Mouse (Mus musculus) liver, embryonic 13.5 days (tissue): ENCODE results near the gene Igfbp1. TPM values are rescaled to one million over a fixed set of nuclear protein-coding genes. Genes with fewer than 3 reads are reported as not detected.

Source experiments
- ATAC-seq: fragments of 200-750 bp; cut with Nextera tagmentation; 2 replicates; pipeline ENCODE4 v1.8.0; 2017; ENCODE audit warnings: low read depth, mild to moderate bottlenecking, moderate number of reproducible peaks, moderate library complexity
- DNase-seq: peaks from one replicate; pipeline ENCODE4 v3.0.0; 2022
- H3K27ac ChIP-seq: fragments of 300-500 bp; sonication (generic); 2 replicates; pipeline ENCODE4 v1.5.1; 2015; ENCODE audit warnings: moderate library complexity, mild to moderate bottlenecking, inconsistent platforms
- H3K27me3 ChIP-seq: fragments of 300-500 bp; sonication (generic); 2 replicates; pipeline ENCODE4 v1.6.1; 2015; ENCODE audit warnings: mild to moderate bottlenecking, inconsistent platforms
- H3K36me3 ChIP-seq: fragments of 300-500 bp; sonication (generic); 2 replicates; pipeline ENCODE4 v1.6.1; 2015; ENCODE audit warnings: mild to moderate bottlenecking, inconsistent platforms
- H3K4me1 ChIP-seq: fragments of 300-500 bp; sonication (generic); replicated peaks from 2 replicates; pipeline ENCODE4 v1.6.1; 2015; ENCODE audit warnings: inconsistent platforms
- H3K4me2 ChIP-seq: fragments of 300-500 bp; sonication (generic); 2 replicates; pipeline ENCODE4 v1.6.1; 2015; ENCODE audit warnings: inconsistent platforms, mild to moderate bottlenecking, moderate library complexity
- H3K4me3 ChIP-seq: fragments of 300-500 bp; sonication (generic); replicated peaks from 2 replicates; pipeline ENCODE4 v1.5.1; 2015; ENCODE audit warnings: mild to moderate bottlenecking, inconsistent platforms
- H3K9ac ChIP-seq: fragments of 300-500 bp; sonication (generic); 2 replicates; pipeline ENCODE4 v1.6.1; 2015; ENCODE audit warnings: mild to moderate bottlenecking, inconsistent platforms
- H3K9me3 ChIP-seq: fragments of 300-500 bp; sonication (generic); replicated peaks from 2 replicates; pipeline ENCODE4 v1.6.1; 2016; ENCODE audit warnings: inconsistent platforms
- WGBS: fragments of 180-500 bp; shearing (Covaris S2); methylation state at CpG from one replicate; pipeline ENCODE4 v1.1.7; 2015; ENCODE audit not compliant: insufficient replicate concordance; 5-methylcytosine and 5-hydroxymethylcytosine counted together
- polyA plus RNA-seq: library from polyadenylated mRNA; unstranded; fragments of >200 nt; fragmentation: Nextera tagmentation; extraction: Ambion mirVana; gene quantifications from 2 replicates; pipeline ENCODE4 v1.2.1, GENCODE M21; 2015

Igfbp1 gene
- polyA plus RNA-seq, 1 experiment from 2014 or later: 56.9 TPM

DNA sequence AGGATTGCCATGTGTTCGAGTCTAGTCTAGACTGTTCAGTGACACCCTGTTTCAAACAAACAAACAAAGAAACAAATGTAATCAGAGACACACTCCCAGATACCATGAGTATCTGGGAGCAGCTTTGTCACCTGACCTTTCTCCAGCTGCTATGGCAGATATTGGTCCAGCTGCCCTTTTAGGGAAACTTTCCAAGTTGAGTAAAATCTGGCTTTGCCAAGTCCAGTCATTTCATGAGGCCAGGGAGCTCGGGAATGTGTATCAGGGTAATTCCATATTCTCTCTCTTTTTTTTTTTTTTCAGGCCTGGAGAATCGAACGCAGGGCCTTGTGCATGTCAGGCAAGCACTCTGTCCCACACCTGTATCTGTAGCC lies 2.3 kb upstream of the Igfbp1 start:
- WGBS: 62% methylated on average over 4 of the region's 4 CpGs
- Histone ChIP-seq H3K9ac (no peak overlapping the region), H3K36me3 (no peaks in the 10 kb centered on the region), H3K4me2 (no peak overlapping the region), H3K27ac (no peak overlapping the region), H3K4me3 (no peak overlapping the region), H3K9me3 (no peaks in the 10 kb centered on the region), H3K27me3 (no peaks in the 10 kb centered on the region), H3K4me1 (peaks cover 10% of the 10 kb centered on the region; the same call in 1 of the 2 replicates)
- ATAC-seq (no peak), DNase-seq (no peak)

GRCm38 (mm10) chr11:7198006-7198405 lies 424 bp downstream of the Igfbp1 start:
- Histone ChIP-seq H3K9me3 (no peaks in the 10 kb centered on the region), H3K4me3 (peak overlapping the region; percentile 51), H3K4me2 (peak overlapping the region; percentile 41), H3K27me3 (no peaks in the 10 kb centered on the region), H3K9ac (peak overlapping the region; percentile 56), H3K27ac (peak overlapping the region; percentile 37; the same call in 1 of the 2 replicates), H3K36me3 (no peaks in the 10 kb centered on the region), H3K4me1 (0 out of 2 replicates have a peak, but pooled peaks cover 6% of the 10 kb centered on the region)
- peak; percentile 11 for ATAC-seq
- 74% methylated on average over 19 of the region's 19 CpGs for WGBS
- no peak for DNase-seq

- peak overlapping the region; percentile 56 for H3K9ac ChIP-seq
- no peaks in the 10 kb centered on the region for H3K9me3 ChIP-seq
- WGBS: 43% methylated on average over 10 of the region's 10 CpGs
- peak overlapping the region; percentile 41 for H3K4me2 ChIP-seq
- 0 out of 2 replicates have a peak, but pooled peaks cover 5% of the 10 kb centered on the region for H3K4me1 ChIP-seq
- H3K27ac ChIP-seq: 0 out of 2 replicates have a peak overlapping the region, but pooled peaks have one; percentile 37
- DNase-seq (no peak), ATAC-seq (no peak)
- no peaks in the 10 kb centered on the region for H3K36me3 ChIP-seq
- H3K27me3 ChIP-seq: no peaks in the 10 kb centered on the region
- peak overlapping the region; percentile 51 for H3K4me3 ChIP-seq
These were observed 1.1 kb downstream of the Igfbp1 start for GRCm38 (mm10) chr11:7198481-7199256.

GRCm38 (mm10) chr11:7199736-7200392 lies 2.3 kb downstream of the Igfbp1 start:
- no peak overlapping the region for H3K27ac ChIP-seq
- peak overlapping the region; percentile 41 for H3K4me2 ChIP-seq
- WGBS: 38% methylated on average over 14 of the region's 14 CpGs
- H3K9me3 ChIP-seq: no peaks in the 10 kb centered on the region
- no peak for DNase-seq
- H3K4me3 ChIP-seq: peak overlapping the region; percentile 51; the same call in 1 of the 2 replicates
- H3K27me3 ChIP-seq: no peaks in the 10 kb centered on the region
- ATAC-seq: no peak
- H3K4me1 ChIP-seq: no peaks in the 10 kb centered on the region
- no peaks in the 10 kb centered on the region for H3K36me3 ChIP-seq
- no peak overlapping the region for H3K9ac ChIP-seq

GRCm38 (mm10) chr11:7200393-7200783 lies 2.8 kb downstream of the Igfbp1 start:
- Histone ChIP-seq H3K27ac (no peak overlapping the region), H3K27me3 (no peaks in the 10 kb centered on the region), H3K4me2 (no peak overlapping the region), H3K9ac (no peak overlapping the region), H3K36me3 (no peaks in the 10 kb centered on the region), H3K4me3 (no peak overlapping the region), H3K9me3 (no peaks in the 10 kb centered on the region), H3K4me1 (no peaks in the 10 kb centered on the region)
- DNase-seq (no peak), ATAC-seq (no peak)
- WGBS: 62% methylated on average over 9 of the region's 9 CpGs

GRCm38 (mm10) chr11:7202206-7202605 lies 4.6 kb downstream of the Igfbp1 start:
- Histone ChIP-seq H3K27ac (no peak overlapping the region), H3K27me3 (no peaks in the 10 kb centered on the region), H3K4me1 (no peaks in the 10 kb centered on the region), H3K4me3 (no peak overlapping the region), H3K36me3 (no peaks in the 10 kb centered on the region), H3K9me3 (no peaks in the 10 kb centered on the region), H3K9ac (no peak overlapping the region), H3K4me2 (no peak overlapping the region)
- DNase-seq: no peak
- 52% methylated on average over 7 of the region's 7 CpGs for WGBS
- no peak for ATAC-seq

- ATAC-seq (no peak), DNase-seq (no peak)
- Histone ChIP-seq H3K4me3 (no peak overlapping the region), H3K4me2 (no peak overlapping the region), H3K4me1 (no peaks in the 10 kb centered on the region), H3K9ac (no peak overlapping the region), H3K27me3 (no peaks in the 10 kb centered on the region), H3K36me3 (no peaks in the 10 kb centered on the region), H3K27ac (no peak overlapping the region), H3K9me3 (no peaks in the 10 kb centered on the region)
- 64% methylated on average over 9 of the region's 9 CpGs for WGBS
These were observed 6.3 kb downstream of the Igfbp1 start for GRCm38 (mm10) chr11:7203846-7204245.

GRCm38 (mm10) chr11:7210343-7210742 lies 12.8 kb downstream of the Igfbp1 start:
- peaks cover 45% of the 10 kb centered on the region for H3K27me3 ChIP-seq
- no peaks in the 10 kb centered on the region for H3K9me3 ChIP-seq
- no peaks in the 10 kb centered on the region for H3K4me1 ChIP-seq
- H3K9ac ChIP-seq: no peak overlapping the region
- H3K4me2 ChIP-seq: no peak overlapping the region
- 21% methylated on average over 6 of the region's 6 CpGs for WGBS
- H3K27ac ChIP-seq: no peak overlapping the region
- H3K36me3 ChIP-seq: no peaks in the 10 kb centered on the region
- no peak overlapping the region for H3K4me3 ChIP-seq
- DNase-seq (no peak), ATAC-seq (no peak)

DNA sequence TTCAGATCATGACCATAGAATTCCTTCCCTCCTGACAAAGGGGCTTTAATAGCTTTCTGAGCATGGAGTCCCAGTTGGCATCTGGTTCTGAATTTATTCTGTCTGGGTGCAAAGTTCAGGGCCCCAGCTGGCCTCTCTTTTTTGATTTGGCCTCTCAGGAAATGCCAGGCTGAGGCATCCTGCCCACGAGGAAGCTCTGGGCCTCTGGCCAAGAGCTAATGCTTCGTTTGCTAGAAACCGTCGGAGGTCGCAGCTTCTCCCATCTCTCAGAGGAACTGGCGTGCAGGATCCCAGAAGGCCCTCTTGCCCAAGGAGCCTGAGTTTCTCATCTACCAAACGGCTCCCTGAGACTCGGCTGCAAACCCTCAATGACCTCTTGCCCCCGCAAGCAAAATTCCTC lies 13.6 kb downstream of the Igfbp1 start:
- Histone ChIP-seq H3K27me3 (peaks cover 47% of the 10 kb centered on the region), H3K4me1 (no peaks in the 10 kb centered on the region), H3K9ac (no peak overlapping the region), H3K27ac (no peak overlapping the region), H3K36me3 (no peaks in the 10 kb centered on the region), H3K4me2 (no peak overlapping the region), H3K4me3 (no peak overlapping the region), H3K9me3 (no peaks in the 10 kb centered on the region)
- DNase-seq (no peak), ATAC-seq (no peak)
- 23% methylated on average over 9 of the region's 9 CpGs for WGBS

GRCm38 (mm10) chr11:7212126-7212798 lies 14.7 kb downstream of the Igfbp1 start:
- no peaks in the 10 kb centered on the region for H3K4me1 ChIP-seq
- H3K4me3 ChIP-seq: peak overlapping the region; percentile 49
- no peaks in the 10 kb centered on the region for H3K9me3 ChIP-seq
- H3K27me3 ChIP-seq: peaks cover 49% of the 10 kb centered on the region
- ATAC-seq: no peak
- H3K27ac ChIP-seq: no peak overlapping the region
- DNase-seq: no peak
- H3K9ac ChIP-seq: no peak overlapping the region
- WGBS: 21% methylated on average over 17 of the region's 17 CpGs
- H3K4me2 ChIP-seq: peak overlapping the region; percentile 57; the same call in 1 of the 2 replicates
- H3K36me3 ChIP-seq: no peaks in the 10 kb centered on the region

DNA sequence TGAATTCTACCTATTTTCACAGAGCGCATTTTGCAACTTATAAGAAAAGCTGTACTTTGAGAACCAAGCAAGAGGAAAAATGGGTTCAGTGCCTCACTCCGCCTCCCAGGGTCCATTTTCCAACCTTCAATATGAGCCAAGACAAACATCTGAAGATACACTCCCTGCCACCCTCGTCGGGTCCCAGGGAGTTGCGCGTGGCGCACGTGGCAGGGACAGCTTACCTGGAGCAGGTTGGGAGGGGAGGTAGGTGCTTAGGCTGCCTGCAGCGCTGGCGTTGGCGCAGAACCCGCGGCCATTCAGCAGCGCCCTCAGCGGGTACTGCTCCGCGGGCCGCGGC lies 15.5 kb downstream of the Igfbp1 start:
- WGBS: 3% methylated on average over 19 of the region's 19 CpGs
- ATAC-seq: no peak
- Histone ChIP-seq H3K9ac (peak overlapping the region; percentile 39; the same call in 1 of the 2 replicates), H3K4me2 (peak overlapping the region; percentile 57), H3K4me3 (peak overlapping the region; percentile 49), H3K9me3 (no peaks in the 10 kb centered on the region), H3K27ac (no peak overlapping the region), H3K27me3 (peaks cover 49% of the 10 kb centered on the region), H3K36me3 (no peaks in the 10 kb centered on the region), H3K4me1 (no peaks in the 10 kb centered on the region)
- no peak for DNase-seq
